Mouse (Mus musculus): ENCODE results near the gene Hmx1. TPM values are rescaled to one million over a fixed set of nuclear protein-coding genes. Genes with fewer than 3 reads are reported as not detected.

The Hmx1 gene
- polyA plus RNA-seq, 1 experiment: 0.24 TPM

DNA sequence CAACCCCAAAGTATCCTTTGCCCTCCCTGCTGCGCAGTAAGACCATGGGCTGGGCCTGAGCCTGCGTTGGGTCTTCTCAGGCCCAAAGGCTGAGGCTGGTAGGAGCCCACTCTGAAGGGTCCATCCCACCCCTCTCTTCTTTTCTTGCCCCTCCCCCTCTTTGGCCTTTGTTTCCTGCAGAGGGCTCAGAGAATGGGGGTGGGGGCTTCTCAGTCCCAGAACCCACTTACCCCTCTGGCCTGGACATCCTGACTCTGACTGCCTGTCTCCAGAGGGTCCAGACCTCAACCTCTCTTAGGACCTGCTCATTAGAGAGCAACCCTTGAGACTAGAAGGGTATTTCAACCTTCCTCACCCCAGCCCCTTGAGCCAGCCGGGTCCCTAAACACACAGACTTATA lies 1.0 kb downstream of the Hmx1 start:
- Histone ChIP-seq H3K27ac (ENCODE audit: control insufficient read depth, insufficient read depth, low read length) (no peak overlapping the region), H3K4me1 (replicated peaks; ENCODE audit: control insufficient read depth, insufficient read depth, low read length) (no peaks in the 10 kb centered on the region), H3K4me3 (ENCODE audit: control insufficient read depth, insufficient read depth, low read length) (no peak overlapping the region), H3K27me3 (ENCODE audit: control insufficient read depth, insufficient read depth, low read length) (peaks cover 18% of the 10 kb centered on the region), H3K36me3 (ENCODE audit: control insufficient read depth, insufficient read depth, low read length) (no peaks in the 10 kb centered on the region)
- WGBS: 25% methylated on average over 3 of the region's 3 CpGs
- TF ChIP-seq CTCF (IDR thresholded peaks at IDR 0.05; ENCODE audit: borderline replicate concordance, control insufficient read depth, extremely low read depth, insufficient read depth, low read length, poor library complexity) (no peak), POLR2A (IDR thresholded peaks at IDR 0.05; ENCODE audit: control insufficient read depth, extremely low read depth, insufficient read depth, low read length, poor library complexity) (no peak)
- DNase-seq: no peak

- no peak overlapping the region for H3K4me3 ChIP-seq (ENCODE audit: control insufficient read depth, insufficient read depth, low read length)
- peaks cover 16% of the 10 kb centered on the region for H3K27me3 ChIP-seq (ENCODE audit: control insufficient read depth, insufficient read depth, low read length)
Observed at GRCm38 (mm10) chr5:35390848-35391655, 2.1 kb downstream of the Hmx1 start.

GRCm38 (mm10) chr5:35391656-35392333 lies 2.9 kb downstream of the Hmx1 start:
- no peaks in the 10 kb centered on the region for H3K36me3 ChIP-seq (ENCODE audit: control insufficient read depth, insufficient read depth, low read length)
- no peak overlapping the region for H3K4me3 ChIP-seq (ENCODE audit: control insufficient read depth, insufficient read depth, low read length)
- DNase-seq: no peak
- TF ChIP-seq POLR2A (IDR thresholded peaks at IDR 0.05; ENCODE audit: control insufficient read depth, extremely low read depth, insufficient read depth, low read length, poor library complexity): no peak
- no peak for TF ChIP-seq CTCF (IDR thresholded peaks at IDR 0.05; ENCODE audit: borderline replicate concordance, control insufficient read depth, extremely low read depth, insufficient read depth, low read length, poor library complexity)
- H3K27ac ChIP-seq (ENCODE audit: control insufficient read depth, insufficient read depth, low read length): no peak overlapping the region
- H3K4me1 ChIP-seq (replicated peaks; ENCODE audit: control insufficient read depth, insufficient read depth, low read length): no peaks in the 10 kb centered on the region
- 1% methylated on average over 88 of the region's 88 CpGs for WGBS
- H3K27me3 ChIP-seq (ENCODE audit: control insufficient read depth, insufficient read depth, low read length): peaks cover 14% of the 10 kb centered on the region

More at GRCm38 (mm10) chr5:35390848-35391655, 2.1 kb downstream of the Hmx1 start:
- no peak for DNase-seq
- Histone ChIP-seq H3K4me1 (replicated peaks; ENCODE audit: control insufficient read depth, insufficient read depth, low read length) (no peaks in the 10 kb centered on the region), H3K27ac (ENCODE audit: control insufficient read depth, insufficient read depth, low read length) (no peak overlapping the region), H3K36me3 (ENCODE audit: control insufficient read depth, insufficient read depth, low read length) (no peaks in the 10 kb centered on the region)
- 8% methylated on average over 22 of the region's 22 CpGs for WGBS
- no peak for TF ChIP-seq POLR2A (IDR thresholded peaks at IDR 0.05; ENCODE audit: control insufficient read depth, extremely low read depth, insufficient read depth, low read length, poor library complexity)

GRCm38 (mm10) chr5:35392334-35392695 lies 3.4 kb downstream of the Hmx1 start:
- DNase-seq: no peak
- no peak overlapping the region for H3K4me3 ChIP-seq (ENCODE audit: control insufficient read depth, insufficient read depth, low read length)
- 3% methylated on average over 37 of the region's 37 CpGs for WGBS
- H3K27ac ChIP-seq (ENCODE audit: control insufficient read depth, insufficient read depth, low read length): no peak overlapping the region
- no peaks in the 10 kb centered on the region for H3K4me1 ChIP-seq (replicated peaks; ENCODE audit: control insufficient read depth, insufficient read depth, low read length)
- H3K27me3 ChIP-seq (ENCODE audit: control insufficient read depth, insufficient read depth, low read length): peaks cover 19% of the 10 kb centered on the region
- TF ChIP-seq CTCF (IDR thresholded peaks at IDR 0.05; ENCODE audit: borderline replicate concordance, control insufficient read depth, extremely low read depth, insufficient read depth, low read length, poor library complexity) (no peak), POLR2A (IDR thresholded peaks at IDR 0.05; ENCODE audit: control insufficient read depth, extremely low read depth, insufficient read depth, low read length, poor library complexity) (no peak)
- H3K36me3 ChIP-seq (ENCODE audit: control insufficient read depth, insufficient read depth, low read length): no peaks in the 10 kb centered on the region

GRCm38 (mm10) chr5:35395566-35396440 lies 6.9 kb downstream of the Hmx1 start:
- no peak for TF ChIP-seq CTCF (IDR thresholded peaks at IDR 0.05; ENCODE audit: borderline replicate concordance, control insufficient read depth, extremely low read depth, insufficient read depth, low read length, poor library complexity)
- TF ChIP-seq POLR2A (IDR thresholded peaks at IDR 0.05; ENCODE audit: control insufficient read depth, extremely low read depth, insufficient read depth, low read length, poor library complexity): no peak
- DNase-seq: no peak
- no peaks in the 10 kb centered on the region for H3K36me3 ChIP-seq (ENCODE audit: control insufficient read depth, insufficient read depth, low read length)
- H3K27ac ChIP-seq (ENCODE audit: control insufficient read depth, insufficient read depth, low read length): no peak overlapping the region
- no peaks in the 10 kb centered on the region for H3K4me1 ChIP-seq (replicated peaks; ENCODE audit: control insufficient read depth, insufficient read depth, low read length)
- no peak overlapping the region for H3K4me3 ChIP-seq (ENCODE audit: control insufficient read depth, insufficient read depth, low read length)
- peaks cover 18% of the 10 kb centered on the region for H3K27me3 ChIP-seq (ENCODE audit: control insufficient read depth, insufficient read depth, low read length)
- WGBS: 13% methylated on average over 9 of the region's 9 CpGs

GRCm38 (mm10) chr5:35396976-35397641 lies 8.2 kb downstream of the Hmx1 start:
- WGBS: 8% methylated on average over 57 of the region's 57 CpGs
- Histone ChIP-seq H3K4me1 (replicated peaks; ENCODE audit: control insufficient read depth, insufficient read depth, low read length) (no peaks in the 10 kb centered on the region), H3K27ac (ENCODE audit: control insufficient read depth, insufficient read depth, low read length) (no peak overlapping the region), H3K36me3 (ENCODE audit: control insufficient read depth, insufficient read depth, low read length) (no peaks in the 10 kb centered on the region), H3K4me3 (ENCODE audit: control insufficient read depth, insufficient read depth, low read length) (no peak overlapping the region), H3K27me3 (ENCODE audit: control insufficient read depth, insufficient read depth, low read length) (peaks cover 12% of the 10 kb centered on the region)
- no peak for TF ChIP-seq CTCF (IDR thresholded peaks at IDR 0.05; ENCODE audit: borderline replicate concordance, control insufficient read depth, extremely low read depth, insufficient read depth, low read length, poor library complexity)
- no peak for TF ChIP-seq POLR2A (IDR thresholded peaks at IDR 0.05; ENCODE audit: control insufficient read depth, extremely low read depth, insufficient read depth, low read length, poor library complexity)
- DNase-seq: no peak
